Mouse (Mus musculus) adrenal gland, postnatal 10 days (tissue): Measurements from ENCODE around the gene Gm20425. TPM values are rescaled to one million over a fixed set of nuclear protein-coding genes. Genes with fewer than 3 reads are reported as not detected.

ENCODE experiments used
- DNase-seq: peaks from one replicate; pipeline ENCODE4 v3.0.0; 2021; ENCODE audit warnings: mixed read lengths
- long read RNA-seq, 2 experiments: library from polyadenylated mRNA; stranded (forward); transcript quantifications; one replicate each; pipeline ENCODE4 v2.0.0; 2021
- total RNA-seq, 2 experiments: library from RNA; stranded (reverse); gene quantifications; 2 replicates each; pipeline ENCODE4 v1.2.3; 2021

Gene Gm20425
- total RNA-seq: 10 to 100 TPM; 13.9 to 18.0 TPM
- long read RNA-seq, experiment 1, partial matches to known transcripts: 7 of 8 reads
- long read RNA-seq, experiment 1, other reads (novel, unspliced or antisense): 1 of 8 reads
- long read RNA-seq, experiment 2: 0 reads

- peak; percentile 63 for DNase-seq
Measured at GRCm38 (mm10) chr9:103230151-103230951, at the start of gene Gm20425, which contains the start of gene Trf. Gene Gm20425, minus strand, starts transcription at chr9:103230307. Gene Trf, minus strand, starts transcription at chr9:103230444.

DNA sequence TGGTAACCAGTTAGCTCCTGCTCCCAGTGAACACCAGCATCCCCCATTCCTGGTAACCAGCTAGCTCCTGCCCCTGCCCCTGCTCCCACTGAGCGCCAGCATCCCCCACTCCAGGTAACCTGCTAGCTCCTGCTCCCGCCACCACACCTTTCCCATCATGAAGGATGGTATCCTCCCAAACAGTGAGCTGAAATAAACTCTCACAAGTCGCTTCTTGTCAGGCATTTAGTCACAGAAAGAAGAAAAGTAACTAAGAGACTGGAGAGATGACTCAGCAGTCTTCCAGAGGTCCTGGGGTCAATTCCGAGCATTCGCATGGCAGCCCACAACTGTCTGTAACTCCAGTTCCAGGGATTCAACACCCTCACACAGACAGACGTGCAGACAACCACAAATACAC lies 46.8 kb upstream of the Gm20425 start:
- no peak for DNase-seq

GRCm38 (mm10) chr9:103275676-103276075 lies 45.6 kb upstream of the Gm20425 start:
- DNase-seq: no peak

GRCm38 (mm10) chr9:103274819-103275218 lies 44.7 kb upstream of the Gm20425 start:
- peak; percentile 9 for DNase-seq

- DNase-seq: no peak
Measured at GRCm38 (mm10) chr9:103271104-103271503, 41.0 kb upstream of the Gm20425 start.

GRCm38 (mm10) chr9:103265778-103266177 lies 35.7 kb upstream of the Gm20425 start:
- DNase-seq: no peak

DNA sequence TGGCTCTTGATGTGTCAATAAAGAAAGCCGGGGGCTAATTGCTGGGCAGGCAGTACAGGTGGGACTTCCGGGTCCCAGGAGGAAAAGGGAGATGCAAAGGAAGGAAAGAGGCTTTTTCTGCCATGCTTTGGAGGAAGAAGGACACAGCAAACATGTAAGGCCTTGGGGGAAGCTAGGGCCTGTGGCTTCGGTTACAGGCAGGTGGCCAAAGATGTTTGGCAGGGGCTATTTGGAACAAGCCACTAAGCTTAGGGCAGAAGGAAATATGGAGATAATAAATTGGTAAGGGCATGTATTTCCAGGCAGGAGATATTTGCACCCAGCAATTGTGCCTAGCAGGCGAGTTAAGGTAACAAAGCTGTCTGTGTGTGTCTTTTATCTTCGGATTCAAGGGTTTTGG lies 22.8 kb upstream of the Gm20425 start:
- DNase-seq: peak; percentile 37

GRCm38 (mm10) chr9:103248618-103249017 lies 18.5 kb upstream of the Gm20425 start:
- peak; percentile 18 for DNase-seq

DNA sequence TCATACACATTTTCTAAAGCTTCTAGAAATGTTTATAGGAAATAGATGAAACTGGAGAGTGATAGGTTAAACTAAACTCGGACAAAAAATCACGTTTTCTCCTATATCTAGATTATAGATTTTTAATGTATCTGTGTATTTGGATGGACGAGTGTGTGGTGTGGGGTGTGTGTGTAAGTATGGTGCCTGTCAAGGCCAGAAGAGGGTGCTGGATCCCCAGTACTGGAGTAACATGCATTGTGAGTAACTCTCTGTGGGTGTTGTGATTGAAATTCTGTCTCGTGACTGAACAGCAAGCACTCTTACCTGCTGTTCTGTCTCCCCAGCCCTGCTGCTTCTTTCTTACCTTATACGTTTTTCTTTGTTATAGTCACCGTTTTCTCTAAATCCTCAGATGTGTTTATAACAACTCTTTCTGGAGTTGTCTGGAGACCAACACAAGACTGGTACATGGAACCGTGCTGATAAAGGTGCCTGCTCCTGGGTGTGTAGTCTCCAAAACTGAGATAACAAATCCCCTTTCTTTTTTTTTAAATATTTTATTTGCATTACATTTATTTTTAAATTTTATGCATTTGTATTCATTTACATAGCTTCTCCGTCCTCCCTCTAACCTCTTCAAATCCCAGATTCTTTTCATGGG lies 16.5 kb upstream of the Gm20425 start:
- DNase-seq: no peak

GRCm38 (mm10) chr9:103243640-103244039 lies 13.5 kb upstream of the Gm20425 start:
- no peak for DNase-seq

DNA sequence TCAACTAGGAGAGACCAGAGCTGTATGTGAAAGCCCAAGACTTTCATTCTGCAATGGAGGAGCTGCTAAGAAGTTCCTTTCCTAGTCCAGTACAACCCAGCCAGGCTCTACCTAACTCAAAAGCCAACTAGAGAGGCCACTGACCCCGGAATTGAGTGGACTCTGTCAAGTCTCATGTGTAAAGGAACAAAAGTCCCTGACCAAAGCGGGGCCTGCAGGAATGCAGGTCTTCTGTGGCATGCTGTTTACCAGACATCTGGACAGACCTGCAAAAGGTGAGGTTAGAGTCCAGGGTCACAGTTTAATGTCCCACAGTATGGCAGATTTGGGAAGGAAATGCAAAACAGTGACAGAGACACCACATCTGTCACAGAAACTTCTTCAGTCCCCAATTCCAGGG lies 11.1 kb upstream of the Gm20425 start:
- DNase-seq: no peak

DNA sequence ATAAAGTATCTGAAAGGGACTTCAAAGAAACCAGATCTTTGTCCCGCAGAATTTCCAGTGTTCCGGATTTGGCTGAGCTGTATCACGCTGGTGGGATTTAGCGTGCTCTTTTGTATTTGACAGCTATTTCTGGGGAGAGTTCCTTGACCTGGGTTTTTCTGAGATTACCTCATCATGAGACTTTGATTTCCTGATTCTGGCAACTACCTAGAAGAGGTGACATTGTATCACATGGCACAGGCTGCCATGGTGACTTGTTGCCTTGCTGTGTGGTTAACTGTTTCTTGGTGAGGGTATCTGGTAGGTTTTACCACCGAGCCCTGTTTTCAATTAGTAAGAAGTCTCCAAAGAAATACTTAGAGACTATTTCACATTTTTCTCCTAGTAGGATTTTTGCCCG lies 9.4 kb upstream of the Gm20425 start:
- no peak for DNase-seq

DNA sequence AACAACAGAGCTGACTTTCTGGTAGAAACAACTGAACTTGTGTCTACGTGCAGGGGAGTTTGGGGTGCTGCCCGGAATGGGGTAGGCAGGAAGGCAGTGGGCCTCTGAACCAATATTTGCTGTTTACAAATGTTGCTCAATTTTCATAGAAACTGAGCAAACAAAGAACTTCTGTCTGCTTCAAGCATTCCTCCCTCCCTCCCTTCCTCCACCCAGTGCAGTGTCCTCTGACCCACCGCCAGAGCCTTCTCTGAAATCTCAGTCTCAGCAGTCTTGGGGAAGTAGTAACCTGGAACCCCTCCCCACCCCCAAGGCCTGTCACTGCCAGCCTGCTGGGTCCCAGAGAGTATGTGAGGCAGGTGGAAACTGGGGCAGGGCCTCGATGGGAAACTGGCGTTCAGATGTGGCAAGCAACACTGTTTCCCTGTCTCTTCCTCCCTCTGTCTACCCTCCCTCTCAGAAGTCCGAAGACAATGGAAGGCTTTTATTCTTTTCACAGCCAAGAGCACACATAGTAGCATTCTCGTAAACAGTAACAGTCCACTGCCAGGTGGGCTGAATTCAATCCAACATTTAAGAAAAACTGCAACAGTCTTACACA lies 4.6 kb upstream of the Gm20425 start:
- DNase-seq: no peak

- no peak for DNase-seq
Measured at GRCm38 (mm10) chr9:103234059-103234458, 4.0 kb upstream of the Gm20425 start.

DNA sequence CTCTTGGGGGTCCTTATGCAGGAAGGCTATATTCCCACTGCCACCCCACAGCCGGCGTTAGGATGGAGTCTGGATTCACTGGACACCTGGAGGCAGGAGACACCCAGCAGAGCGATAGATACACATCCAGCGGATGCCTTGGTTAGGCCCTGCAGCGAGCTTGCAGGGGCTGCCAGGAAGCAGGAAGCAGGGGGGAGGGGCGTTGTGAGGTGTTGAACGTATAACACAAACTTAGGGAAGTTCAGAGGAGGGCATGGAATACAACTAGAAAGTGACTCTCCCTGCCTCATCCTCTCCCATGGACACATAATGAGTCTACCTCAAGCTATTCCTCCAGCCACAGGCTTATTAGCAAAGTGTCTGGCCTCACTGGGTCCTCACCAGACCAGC lies 2.9 kb upstream of the Gm20425 start:
- no peak for DNase-seq

DNA sequence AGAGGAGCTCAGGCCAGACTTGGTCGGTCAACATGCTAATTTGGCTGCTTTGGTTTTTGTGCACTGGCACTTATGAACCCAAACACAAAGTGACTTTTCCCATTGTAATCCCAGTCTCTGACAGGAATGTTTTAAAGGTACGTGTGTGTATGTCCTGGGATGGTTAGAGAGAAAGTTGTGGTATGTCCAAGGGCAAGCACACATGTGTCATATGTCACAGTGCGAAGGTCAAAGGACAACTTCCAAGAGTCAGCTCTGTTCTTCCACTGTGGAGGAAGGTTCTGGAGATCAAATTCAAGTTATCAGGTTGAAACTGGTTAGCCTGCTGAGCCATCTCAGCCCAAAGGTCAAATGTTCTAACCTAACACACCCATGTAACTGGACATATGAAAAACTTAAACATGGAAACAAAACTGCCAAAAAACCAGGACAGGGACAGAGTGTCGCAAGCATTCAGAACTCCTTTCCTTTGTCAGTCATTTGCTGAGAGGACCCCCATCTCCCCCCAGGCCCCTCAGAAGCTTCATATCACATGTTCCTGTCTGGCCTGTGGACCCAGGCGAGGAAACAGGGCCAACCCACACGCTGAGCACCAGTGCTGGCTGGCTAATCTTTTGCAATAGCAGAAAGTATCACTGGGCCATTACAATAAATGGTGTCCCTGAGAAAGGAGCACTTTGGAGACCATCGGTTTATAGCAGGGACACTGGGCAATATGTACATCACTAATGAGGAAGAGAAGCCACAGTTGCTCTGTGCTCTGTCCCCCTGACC lies 2.3 kb upstream of the Gm20425 start:
- no peak for DNase-seq

DNA sequence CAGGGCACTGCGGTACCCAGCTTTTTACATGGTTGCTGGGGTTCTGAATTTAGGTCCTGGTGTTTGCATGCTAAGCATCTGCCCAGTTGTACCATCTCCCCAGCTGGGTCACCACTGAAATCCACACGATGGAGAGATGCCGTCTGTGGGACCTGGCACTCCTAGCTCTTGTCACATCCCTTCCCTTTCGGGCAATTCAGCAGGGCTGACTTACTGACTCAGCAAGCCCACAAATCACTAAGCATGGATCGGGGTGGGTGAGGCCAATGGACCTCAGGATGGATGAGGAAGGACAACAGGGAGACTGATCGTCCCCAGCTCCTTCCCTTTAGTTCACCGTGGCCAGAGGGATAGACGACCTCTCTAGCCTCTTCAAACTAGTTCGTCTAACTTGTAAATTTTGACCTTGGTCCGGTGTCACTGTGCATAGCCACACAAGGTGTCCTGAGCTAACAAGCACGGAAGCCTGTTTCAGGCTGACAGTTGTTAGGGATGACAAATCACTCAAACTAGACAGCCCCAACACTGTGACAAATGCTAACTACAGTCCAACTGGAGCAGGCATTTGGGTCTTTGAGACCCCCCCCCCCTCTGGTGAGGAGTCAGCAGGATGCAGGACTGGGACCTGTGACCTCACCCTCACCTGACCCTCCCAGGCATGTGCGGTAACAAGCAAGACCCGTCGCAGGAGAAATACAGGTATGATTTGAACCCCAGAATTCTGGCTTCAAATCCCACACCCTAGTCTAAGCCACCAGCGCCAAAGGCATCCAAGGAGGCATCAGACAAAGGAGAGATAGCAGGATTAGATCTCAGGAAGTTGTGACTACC lies 855 bp downstream of the Gm20425 start:
- no peak for DNase-seq

DNA sequence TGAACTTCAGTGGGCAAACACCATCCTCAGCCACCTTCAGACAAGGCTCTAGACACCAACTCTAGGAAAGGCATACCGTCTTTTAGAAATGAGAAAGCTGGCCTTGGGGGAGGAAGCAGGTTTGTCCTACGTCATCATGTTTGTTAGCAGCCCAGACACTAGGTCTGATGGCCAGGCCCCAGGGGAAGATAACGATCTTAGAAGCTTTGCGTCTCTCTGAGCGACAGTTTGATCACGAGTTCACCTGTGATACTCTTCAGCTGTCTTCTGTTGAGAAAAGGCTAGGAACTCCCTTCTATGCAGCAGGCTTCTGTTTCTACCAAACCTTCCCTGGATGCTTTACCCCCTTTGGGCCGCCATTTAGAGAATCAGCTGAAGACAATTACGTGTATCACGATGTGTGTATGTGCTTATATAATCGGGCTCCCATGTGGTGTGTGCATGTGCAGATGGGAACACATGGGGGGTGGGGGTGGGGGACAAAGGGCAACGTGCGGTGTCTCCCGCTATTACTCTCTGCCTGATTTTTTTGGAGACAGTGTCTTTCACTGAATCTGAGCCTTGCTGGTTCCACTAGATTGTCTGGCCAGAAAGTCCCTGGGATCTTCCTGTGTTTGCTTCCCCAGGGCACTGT lies 1.6 kb downstream of the Gm20425 start:
- DNase-seq: no peak

DNA sequence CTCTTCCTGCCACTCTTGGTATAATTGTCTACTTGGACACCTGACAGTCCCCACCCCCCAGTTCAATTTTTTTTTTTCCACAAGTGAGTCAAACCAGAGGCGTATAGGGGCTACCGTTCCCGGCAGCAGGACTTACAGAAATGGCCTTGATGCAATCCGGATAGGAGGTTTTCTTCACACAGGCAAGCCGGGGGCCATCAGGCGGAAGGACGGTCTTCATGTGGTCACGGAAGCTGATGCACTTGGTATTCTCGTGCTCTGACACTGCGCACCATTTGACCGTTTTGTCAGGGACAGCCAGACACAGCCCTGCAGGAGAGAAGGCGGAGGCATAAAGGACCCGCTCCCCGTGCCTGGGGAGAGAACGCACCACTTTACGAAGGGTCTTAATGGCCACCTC lies 2.3 kb downstream of the Gm20425 start:
- no peak for DNase-seq

- peak; percentile 29 for DNase-seq
Measured at GRCm38 (mm10) chr9:103226806-103227205, 3.3 kb downstream of the Gm20425 start.

DNA sequence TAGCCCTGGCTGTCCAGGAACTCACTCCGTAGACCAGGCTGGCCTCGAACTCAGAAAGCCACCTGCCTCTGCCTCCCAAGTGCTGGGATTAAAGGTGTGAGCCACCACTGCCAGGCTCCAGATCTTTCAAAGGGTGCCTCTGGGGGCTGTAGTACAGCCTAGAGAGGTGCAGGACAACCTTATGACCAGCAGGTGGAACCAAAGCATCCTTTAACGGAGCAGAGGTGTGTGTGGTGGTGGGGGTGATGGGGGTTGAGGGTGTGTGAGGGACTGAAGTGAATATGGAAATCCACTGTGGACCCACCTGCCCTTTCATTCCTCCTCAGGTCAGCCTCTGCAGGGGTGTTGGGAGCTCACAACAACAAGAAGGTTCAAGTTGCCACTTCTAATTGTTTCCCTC lies 4.6 kb downstream of the Gm20425 start:
- peak; percentile 35 for DNase-seq
